Mouse (Mus musculus): ENCODE results near the gene Senp5. TPM values are rescaled to one million over a fixed set of nuclear protein-coding genes. Genes with fewer than 3 reads are reported as not detected.

Gene Senp5
- polyA plus RNA-seq (2014; fragmentation: Illumina TruSeq; extraction: RNeasy Lipid Tissue Mini Kit (QIAGEN cat#74804); ENCODE audit: low replicate concordance) = 24.7 TPM

DNA sequence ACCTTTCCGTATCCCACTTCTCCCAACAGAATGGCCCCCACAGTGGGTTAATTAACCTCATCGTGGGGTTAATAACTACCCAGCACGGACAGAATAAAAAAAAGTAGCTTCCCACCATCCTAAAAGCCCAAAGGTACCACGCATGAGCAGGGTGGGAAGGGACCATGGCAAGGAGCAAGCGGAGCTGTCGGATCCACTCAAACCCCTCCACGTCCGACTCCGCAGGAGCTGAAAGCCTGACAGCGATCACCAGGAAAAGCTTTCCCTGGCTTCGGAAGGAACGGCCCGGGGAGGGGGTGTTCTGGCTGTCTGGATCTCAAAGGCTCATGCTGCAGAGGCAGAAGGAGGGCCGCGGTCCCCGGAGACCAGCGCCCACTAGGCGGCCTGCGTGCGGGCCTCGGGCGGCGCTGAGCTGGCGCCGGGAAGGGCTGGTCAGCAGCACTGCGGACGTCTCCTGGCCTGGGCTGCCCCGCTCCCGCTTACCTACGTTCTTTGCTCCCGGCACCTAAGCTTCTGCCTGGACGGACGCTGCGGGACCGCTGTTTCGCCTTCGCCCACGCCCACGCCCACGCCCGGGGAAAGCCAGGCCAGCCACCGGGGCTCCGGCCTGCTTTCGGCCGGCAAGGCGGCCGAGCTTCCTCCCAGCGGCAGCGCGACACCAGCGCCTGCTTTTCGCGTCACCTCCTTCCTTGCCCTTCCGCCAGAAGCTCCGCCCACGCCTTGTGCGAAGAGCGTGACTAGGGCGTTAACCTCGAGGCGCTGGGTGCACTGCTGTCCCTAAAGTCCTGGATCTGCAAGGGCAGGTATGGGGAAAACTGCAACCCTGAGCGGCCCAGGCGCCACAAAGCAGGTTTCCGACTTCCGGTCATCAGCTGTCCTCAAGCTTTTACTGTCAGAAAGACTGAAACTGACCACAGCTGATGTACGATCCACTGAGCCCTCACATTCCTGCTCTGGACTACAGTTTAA, at the start of gene Senp5:
TSS of gene Senp5 (minus strand) at position 779 of the 969 bp plus-strand sequence.

GRCm38 (mm10) chr16:31948345-31948774, 54.7 kb downstream of the Senp5 start, which contains the start of the genes 0610012G03Rik and Ncbp2:
Gene 0610012G03Rik (minus strand): TSS chr16:31948494.
Gene Ncbp2 (plus strand): TSS chr16:31948513.

DNA sequence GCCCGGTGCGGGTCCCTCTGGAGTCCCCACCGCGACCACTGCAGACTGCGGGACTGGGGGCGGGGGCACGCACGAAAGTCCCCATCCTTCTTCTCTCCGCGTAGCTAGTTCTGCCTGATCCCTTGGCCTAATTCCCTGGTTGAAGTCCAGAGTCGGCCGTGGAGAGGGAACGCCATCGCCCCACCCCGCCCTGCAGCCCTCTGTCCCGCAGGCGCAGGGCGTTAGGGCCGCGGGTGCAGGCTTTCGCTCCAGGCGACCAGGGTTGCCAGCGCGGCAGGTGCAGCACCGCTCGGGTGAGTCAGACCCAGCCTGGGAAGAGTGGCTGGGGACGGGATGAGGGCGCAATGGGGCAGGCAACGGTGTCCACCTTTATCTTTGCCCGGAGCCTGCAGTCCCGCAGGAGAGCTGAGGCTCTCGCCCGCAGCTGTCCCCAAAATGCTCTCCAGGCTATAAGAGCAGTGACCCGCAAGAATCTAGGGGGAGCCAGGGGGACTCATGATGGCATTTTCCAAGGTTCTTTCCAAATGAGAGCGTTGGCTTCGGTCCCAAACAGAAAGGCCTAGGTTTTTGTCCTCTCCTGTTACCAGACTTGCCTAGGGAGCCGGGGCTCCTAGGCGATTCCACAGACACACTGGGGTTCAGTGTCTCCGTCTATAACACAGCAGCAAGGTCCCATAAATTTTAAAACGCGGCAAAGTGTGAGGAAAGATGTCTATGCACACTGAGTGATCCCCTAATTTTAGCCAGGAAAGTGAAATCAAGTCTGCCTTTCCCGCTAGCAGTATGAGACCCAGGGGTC, 69.1 kb downstream of the Senp5 start, which contains the start of gene Pigz:
TSS of gene Pigz (plus strand) at position 101 of the 799 bp plus-strand sequence.

Other genes starting within 250 kb of the Senp5 start
- not detected for gene Meltf, start 124.5 kb downstream of the Senp5 start, polyA plus RNA-seq (2014; fragmentation: Illumina TruSeq; extraction: RNeasy Lipid Tissue Mini Kit (QIAGEN cat#74804); ENCODE audit: low replicate concordance)
- gene Pigz, start 69.4 kb downstream of the Senp5 start, polyA plus RNA-seq (2014; fragmentation: Illumina TruSeq; extraction: RNeasy Lipid Tissue Mini Kit (QIAGEN cat#74804); ENCODE audit: low replicate concordance) = not detected
- gene 0610012G03Rik, start 54.8 kb downstream of the Senp5 start, polyA plus RNA-seq (2014; fragmentation: Illumina TruSeq; extraction: RNeasy Lipid Tissue Mini Kit (QIAGEN cat#74804); ENCODE audit: low replicate concordance) = 3.0 TPM
- gene Ncbp2, start 54.8 kb downstream of the Senp5 start, polyA plus RNA-seq (2014; fragmentation: Illumina TruSeq; extraction: RNeasy Lipid Tissue Mini Kit (QIAGEN cat#74804); ENCODE audit: low replicate concordance) = 29.0 TPM
- 72.8 TPM for gene Pak2, start 76.1 kb upstream of the Senp5 start, polyA plus RNA-seq (2014; fragmentation: Illumina TruSeq; extraction: RNeasy Lipid Tissue Mini Kit (QIAGEN cat#74804); ENCODE audit: low replicate concordance)
- gene Pigx, start 96.5 kb upstream of the Senp5 start, polyA plus RNA-seq (2014; fragmentation: Illumina TruSeq; extraction: RNeasy Lipid Tissue Mini Kit (QIAGEN cat#74804); ENCODE audit: low replicate concordance) = 72.9 TPM
- gene Cep19, start 96.5 kb upstream of the Senp5 start, polyA plus RNA-seq (2014; fragmentation: Illumina TruSeq; extraction: RNeasy Lipid Tissue Mini Kit (QIAGEN cat#74804); ENCODE audit: low replicate concordance) = 24.2 TPM
- gene Nrros, start 162.3 kb upstream of the Senp5 start, polyA plus RNA-seq (2014; fragmentation: Illumina TruSeq; extraction: RNeasy Lipid Tissue Mini Kit (QIAGEN cat#74804); ENCODE audit: low replicate concordance) = 0.89 TPM
- not detected for gene Bex6, start 176.5 kb upstream of the Senp5 start, polyA plus RNA-seq (2014; fragmentation: Illumina TruSeq; extraction: RNeasy Lipid Tissue Mini Kit (QIAGEN cat#74804); ENCODE audit: low replicate concordance)
- gene Fbxo45, start 243.9 kb upstream of the Senp5 start, polyA plus RNA-seq (2014; fragmentation: Illumina TruSeq; extraction: RNeasy Lipid Tissue Mini Kit (QIAGEN cat#74804); ENCODE audit: low replicate concordance) = 21.9 TPM
- 2.0 TPM for gene Wdr53, start 243.9 kb upstream of the Senp5 start, polyA plus RNA-seq (2014; fragmentation: Illumina TruSeq; extraction: RNeasy Lipid Tissue Mini Kit (QIAGEN cat#74804); ENCODE audit: low replicate concordance)

All from small intestine, adult 10 weeks (tissue).